Mouse (Mus musculus): Measurements from ENCODE around the gene Tef. TPM values are rescaled to one million over a fixed set of nuclear protein-coding genes. Genes with fewer than 3 reads are reported as not detected.
A peak's percentile ranks its signal among the peaks of the same experiment; 100 is the strongest.

Tef gene
- polyA plus RNA-seq, 1 experiment from 2014 or later, result 17.9 TPM

DNA sequence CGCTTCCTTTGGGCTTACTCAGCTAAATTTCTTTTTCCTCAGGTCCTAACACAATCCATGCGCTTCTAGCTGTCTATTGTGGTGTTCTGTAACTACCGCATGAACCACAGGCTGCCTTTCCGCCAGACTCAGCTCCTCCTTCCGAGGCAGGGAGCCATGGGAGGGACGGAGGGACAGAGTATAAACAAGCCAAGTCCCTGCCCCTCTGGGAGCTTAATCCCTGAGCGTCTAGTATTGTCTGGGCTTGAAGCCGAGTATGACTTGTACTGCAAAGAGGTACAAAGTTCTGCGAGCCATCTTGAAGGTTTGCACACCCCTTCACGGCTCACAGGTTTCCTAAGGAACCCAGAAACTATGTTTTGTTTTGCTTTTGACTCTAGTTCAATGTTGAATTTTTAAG lies 7.9 kb downstream of the Tef start:
- peak overlapping the region; percentile 92 for H3K27ac ChIP-seq
- peak overlapping the region; percentile 71 for H3K4me2 ChIP-seq (ENCODE audit: low read length)
- H3K9ac ChIP-seq (ENCODE audit: low read depth, low read length), result peak overlapping the region; percentile 81; the same call in 1 of the 2 replicates
- H3K4me1 ChIP-seq (replicated peaks; ENCODE audit: insufficient read depth, low read length), result peaks cover 25% of the 10 kb centered on the region
- WGBS, result 0% methylated on average over 10 of the region's 10 CpGs
- H3K36me3 ChIP-seq (ENCODE audit: insufficient read depth, low read length), result no peaks in the 10 kb centered on the region
- DNase-seq (ENCODE audit: low spot score), result peak; percentile 97
- H3K27me3 ChIP-seq (ENCODE audit: insufficient read depth, low read length), result no peaks in the 10 kb centered on the region
- TF ChIP-seq CTCF (IDR thresholded peaks at IDR 0.05; ENCODE audit: low read depth), result no peak
- ATAC-seq (replicated peaks; ENCODE audit: low FRiP score, low read depth), result peak; percentile 42
- no peaks in the 10 kb centered on the region for H3K9me3 ChIP-seq (replicated peaks; ENCODE audit: low read length)
- peak overlapping the region; percentile 65 for H3K4me3 ChIP-seq (replicated peaks; ENCODE audit: low read depth, low read length)

DNA sequence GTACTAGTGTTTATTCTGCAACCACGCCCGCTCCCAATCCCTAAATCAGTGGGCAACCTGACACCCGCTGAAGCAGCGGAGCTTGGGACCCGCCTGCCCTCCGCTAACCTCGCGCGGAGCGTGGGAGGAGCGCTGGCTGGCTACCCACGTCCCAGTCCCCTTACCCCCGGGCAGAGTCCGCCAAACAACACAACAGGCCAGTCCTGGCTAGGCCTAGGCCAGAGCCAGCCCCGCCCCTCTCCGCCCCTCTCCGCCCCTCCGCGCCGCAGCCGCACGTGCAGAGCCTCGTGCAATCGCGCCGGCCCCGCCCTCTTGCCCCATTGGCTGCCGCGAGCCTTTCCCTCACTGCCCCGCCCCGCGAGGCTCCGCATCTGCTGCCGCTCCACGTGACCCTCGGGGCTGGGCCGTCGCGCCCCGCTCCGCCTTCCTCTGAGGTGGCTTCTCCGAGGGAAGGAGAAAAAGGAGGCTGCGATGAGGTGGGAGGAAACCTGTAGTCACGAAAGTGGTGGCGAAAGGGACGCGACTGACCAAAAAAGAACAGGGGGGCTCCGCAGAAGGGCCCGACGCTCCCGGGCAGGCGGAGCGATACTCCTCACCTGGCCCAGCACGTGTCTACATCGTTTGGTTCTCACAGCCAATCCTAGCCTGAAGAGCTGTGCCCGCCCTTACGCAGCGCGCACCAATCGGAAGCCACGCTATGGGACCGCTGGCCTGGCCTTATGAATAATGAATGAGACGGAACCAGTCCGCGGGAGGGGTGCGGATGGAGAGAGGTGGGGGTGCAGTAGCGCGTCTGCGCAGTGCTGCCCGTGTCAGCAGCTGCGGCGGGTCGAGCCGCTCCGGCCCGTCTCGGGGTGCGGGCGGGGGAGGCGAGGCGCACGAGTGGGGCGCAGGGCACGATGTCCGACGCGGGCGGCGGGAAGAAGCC lies 8.7 kb downstream of the Tef start:
- ATAC-seq (replicated peaks; ENCODE audit: low FRiP score, low read depth) (peak; percentile 95), DNase-seq (ENCODE audit: low spot score) (peak; percentile 99)
- H3K4me1 ChIP-seq (replicated peaks; ENCODE audit: insufficient read depth, low read length), result peaks cover 17% of the 10 kb centered on the region
- no peaks in the 10 kb centered on the region for H3K27me3 ChIP-seq (ENCODE audit: insufficient read depth, low read length)
- H3K36me3 ChIP-seq (ENCODE audit: insufficient read depth, low read length), result 0 out of 2 replicates have a peak, but pooled peaks cover 3% of the 10 kb centered on the region
- H3K27ac ChIP-seq, result peak overlapping the region; percentile 92
- peak overlapping the region; percentile 65 for H3K4me3 ChIP-seq (replicated peaks; ENCODE audit: low read depth, low read length)
- no peaks in the 10 kb centered on the region for H3K9me3 ChIP-seq (replicated peaks; ENCODE audit: low read length)
- H3K4me2 ChIP-seq (ENCODE audit: low read length), result peak overlapping the region; percentile 71
- peak overlapping the region; percentile 81 for H3K9ac ChIP-seq (ENCODE audit: low read depth, low read length)
- TF ChIP-seq CTCF (IDR thresholded peaks at IDR 0.05; ENCODE audit: low read depth), result no peak
- under 1% methylated on average over 88 of the region's 89 CpGs for WGBS

- peak overlapping the region; percentile 81 for H3K9ac ChIP-seq (ENCODE audit: low read depth, low read length)
These were observed 9.4 kb downstream of the Tef start for GRCm38 (mm10) chr15:81811599-81811996.

DNA sequence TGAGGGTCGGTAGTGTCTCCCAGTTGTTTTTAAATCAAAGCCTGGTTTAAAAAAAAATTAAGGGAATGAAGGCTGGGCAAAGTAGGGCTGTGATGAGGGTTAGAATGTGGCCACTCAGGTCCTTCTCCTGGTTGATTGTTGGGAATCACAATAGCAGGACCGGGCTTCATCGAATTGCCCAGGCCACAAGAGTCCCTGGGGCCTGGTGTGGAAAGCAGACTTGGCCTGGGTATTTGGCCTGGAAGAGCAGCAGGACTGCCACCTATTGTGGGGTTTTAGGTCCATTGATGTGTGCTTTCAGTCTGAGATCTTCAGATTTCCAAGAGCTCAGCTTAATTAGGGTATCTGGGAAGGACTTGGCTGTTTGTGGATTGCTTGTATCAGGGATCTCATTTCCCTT lies 10.1 kb downstream of the Tef start:
- no peaks in the 10 kb centered on the region for H3K9me3 ChIP-seq (replicated peaks; ENCODE audit: low read length)
- TF ChIP-seq CTCF (IDR thresholded peaks at IDR 0.05; ENCODE audit: low read depth), result no peak
- 33% methylated on average over 3 of the region's 3 CpGs for WGBS
- peak overlapping the region; percentile 65 for H3K4me3 ChIP-seq (replicated peaks; ENCODE audit: low read depth, low read length)
- DNase-seq (ENCODE audit: low spot score), result no peak
- peak overlapping the region; percentile 71 for H3K4me2 ChIP-seq (ENCODE audit: low read length)
- peak overlapping the region; percentile 92; the same call in 1 of the 2 replicates for H3K27ac ChIP-seq
- H3K4me1 ChIP-seq (replicated peaks; ENCODE audit: insufficient read depth, low read length), result peaks cover 11% of the 10 kb centered on the region
- H3K36me3 ChIP-seq (ENCODE audit: insufficient read depth, low read length), result peaks cover 16% of the 10 kb centered on the region
- no peak for ATAC-seq (replicated peaks; ENCODE audit: low FRiP score, low read depth)
- no peaks in the 10 kb centered on the region for H3K27me3 ChIP-seq (ENCODE audit: insufficient read depth, low read length)
- peak overlapping the region; percentile 81 for H3K9ac ChIP-seq (ENCODE audit: low read depth, low read length)

More at GRCm38 (mm10) chr15:81811599-81811996, 9.4 kb downstream of the Tef start:
- DNase-seq (ENCODE audit: low spot score), result peak; percentile 63
- H3K4me1 ChIP-seq (replicated peaks; ENCODE audit: insufficient read depth, low read length), result peaks cover 11% of the 10 kb centered on the region
- H3K27ac ChIP-seq, result peak overlapping the region; percentile 92
- no peaks in the 10 kb centered on the region for H3K27me3 ChIP-seq (ENCODE audit: insufficient read depth, low read length)
- no peak for TF ChIP-seq CTCF (IDR thresholded peaks at IDR 0.05; ENCODE audit: low read depth)
- peak overlapping the region; percentile 65 for H3K4me3 ChIP-seq (replicated peaks; ENCODE audit: low read depth, low read length)
- ATAC-seq (replicated peaks; ENCODE audit: low FRiP score, low read depth), result peak; percentile 30
- peak overlapping the region; percentile 71 for H3K4me2 ChIP-seq (ENCODE audit: low read length)
- H3K36me3 ChIP-seq (ENCODE audit: insufficient read depth, low read length), result peaks cover 9% of the 10 kb centered on the region
- 1% methylated on average over 22 of the region's 26 CpGs for WGBS
- H3K9me3 ChIP-seq (replicated peaks; ENCODE audit: low read length), result no peaks in the 10 kb centered on the region

- Histone ChIP-seq H3K27ac (no peak overlapping the region), H3K9me3 (replicated peaks; ENCODE audit: low read length) (no peaks in the 10 kb centered on the region), H3K4me1 (replicated peaks; ENCODE audit: insufficient read depth, low read length) (peaks cover 11% of the 10 kb centered on the region), H3K9ac (ENCODE audit: low read depth, low read length) (peak overlapping the region; percentile 81; the same call in 1 of the 2 replicates), H3K27me3 (ENCODE audit: insufficient read depth, low read length) (no peaks in the 10 kb centered on the region), H3K4me2 (ENCODE audit: low read length) (peak overlapping the region; percentile 71; the same call in 1 of the 2 replicates), H3K36me3 (ENCODE audit: insufficient read depth, low read length) (peaks cover 21% of the 10 kb centered on the region), H3K4me3 (replicated peaks; ENCODE audit: low read depth, low read length) (no peak overlapping the region)
- 61% methylated on average over 7 of the region's 7 CpGs for WGBS
- no peak for DNase-seq (ENCODE audit: low spot score)
- no peak for TF ChIP-seq CTCF (IDR thresholded peaks at IDR 0.05; ENCODE audit: low read depth)
- ATAC-seq (replicated peaks; ENCODE audit: low FRiP score, low read depth), result no peak
These were observed 10.7 kb downstream of the Tef start for GRCm38 (mm10) chr15:81812696-81813631.

All from kidney, postnatal 0 days (tissue).